Mouse (Mus musculus) liver, adult 2 months (tissue): ENCODE results near the gene Mpeg1.

Source experiments
- CTCF ChIP-seq: fragments of 200-500 bp; IDR thresholded peaks from 2 replicates; pipeline ENCODE4 v1.5.1; 2011; ENCODE audit warnings: low read depth, low read length, control low read depth
- POLR2A ChIP-seq: fragments of 200-500 bp; IDR thresholded peaks from 2 replicates; pipeline ENCODE4 v1.6.1; 2011; ENCODE audit warnings: low read length, control low read depth; ENCODE audit not compliant: insufficient read depth; ENCODE audit errors: extremely low read depth

DNA sequence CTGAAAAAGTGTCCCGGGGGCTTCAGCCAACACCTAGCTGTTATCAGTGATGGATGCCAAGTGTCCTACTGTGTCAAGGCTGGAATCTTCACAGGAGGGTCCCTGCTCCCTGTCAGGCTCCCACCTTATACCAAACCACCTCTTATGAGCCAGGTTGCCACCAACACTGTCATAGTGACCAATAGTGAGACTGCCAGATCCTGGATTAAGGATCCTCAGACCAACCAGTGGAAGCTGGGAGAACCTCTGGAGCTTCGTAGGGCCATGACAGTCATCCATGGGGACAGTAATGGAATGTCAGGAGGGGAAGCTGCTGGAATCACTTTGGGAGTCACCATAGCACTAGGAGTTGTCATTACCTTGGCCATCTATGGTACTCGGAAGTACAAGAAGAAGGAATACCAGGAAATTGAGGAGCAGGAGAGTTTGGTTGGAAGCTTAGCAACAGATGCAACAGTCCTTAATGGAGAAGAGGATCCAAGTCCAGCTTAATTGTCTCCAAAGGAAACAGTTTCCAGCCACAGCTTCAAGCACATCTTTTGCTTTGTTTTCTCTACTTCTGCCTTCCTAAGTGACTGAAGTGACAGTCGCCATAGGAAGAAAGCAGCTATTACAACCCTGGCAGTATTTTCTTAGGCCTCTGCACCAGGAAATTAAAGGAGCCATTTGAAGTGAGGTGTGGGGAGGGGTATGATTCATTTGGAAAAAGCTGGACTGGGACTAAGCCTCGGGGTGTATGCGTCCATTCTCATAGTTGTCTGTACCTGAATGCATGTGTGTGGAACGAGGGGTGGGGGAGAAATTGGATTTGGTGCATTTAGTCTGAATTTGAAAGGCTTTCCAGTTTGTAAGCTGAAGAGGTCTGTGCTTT, 2.5 kb downstream of the Mpeg1 start:
- TF ChIP-seq CTCF (no peak), POLR2A (no peak)
